Mouse (Mus musculus) stomach, embryonic 15.5 days (tissue): ENCODE results near the gene A430005L14Rik. TPM values are rescaled to one million over a fixed set of nuclear protein-coding genes. Genes with fewer than 3 reads are reported as not detected.

Experiments
- ATAC-seq: fragments of 200-750 bp; cut with Nextera tagmentation; 2 replicates; pipeline ENCODE4 v1.8.0; 2017; ENCODE audit warnings: low read depth, moderate number of reproducible peaks, moderate TSS enrichment; ENCODE audit not compliant: insufficient read depth, low FRiP score
- H3K27ac ChIP-seq: fragments of 300-500 bp; sonication (generic); 2 replicates; pipeline ENCODE4 v1.5.1; 2015; ENCODE audit warnings: mild to moderate bottlenecking, inconsistent platforms
- H3K27me3 ChIP-seq: fragments of 300-500 bp; sonication (generic); replicated peaks from 2 replicates; pipeline ENCODE4 v1.6.1; 2015; ENCODE audit warnings: inconsistent platforms
- H3K36me3 ChIP-seq: fragments of 300-500 bp; sonication (generic); 2 replicates; pipeline ENCODE4 v1.6.1; 2015; ENCODE audit warnings: inconsistent platforms
- H3K4me1 ChIP-seq: fragments of 300-500 bp; sonication (generic); 2 replicates; pipeline ENCODE4 v1.6.1; 2015; ENCODE audit warnings: inconsistent platforms
- H3K4me2 ChIP-seq: fragments of 300-500 bp; sonication (generic); 2 replicates; pipeline ENCODE4 v1.6.1; 2015; ENCODE audit warnings: mild to moderate bottlenecking, inconsistent platforms
- H3K4me3 ChIP-seq: fragments of 300-500 bp; sonication (generic); replicated peaks from 2 replicates; pipeline ENCODE4 v1.5.1; 2015; ENCODE audit warnings: inconsistent platforms
- H3K9ac ChIP-seq: fragments of 300-500 bp; sonication (generic); 2 replicates; pipeline ENCODE4 v1.6.1; 2015; ENCODE audit warnings: inconsistent platforms
- H3K9me3 ChIP-seq: fragments of 300-500 bp; sonication (generic); 2 replicates; pipeline ENCODE4 v1.6.1; 2016; ENCODE audit warnings: inconsistent platforms
- whole genome bisulfite sequencing: fragments of 180-500 bp; shearing (Covaris S2); methylation state at CpG from one replicate; pipeline ENCODE4 v1.1.7; 2015; 5-methylcytosine and 5-hydroxymethylcytosine counted together
- polyA plus RNA-seq: library from polyadenylated mRNA; unstranded; fragments of >200 nt; fragmentation: Nextera tagmentation; extraction: Ambion mirVana; gene quantifications from 2 replicates; pipeline ENCODE4 v1.2.1, GENCODE M21; 2015

The A430005L14Rik gene
- polyA plus RNA-seq, 1 experiment from 2014 or later: 71.8 TPM

DNA sequence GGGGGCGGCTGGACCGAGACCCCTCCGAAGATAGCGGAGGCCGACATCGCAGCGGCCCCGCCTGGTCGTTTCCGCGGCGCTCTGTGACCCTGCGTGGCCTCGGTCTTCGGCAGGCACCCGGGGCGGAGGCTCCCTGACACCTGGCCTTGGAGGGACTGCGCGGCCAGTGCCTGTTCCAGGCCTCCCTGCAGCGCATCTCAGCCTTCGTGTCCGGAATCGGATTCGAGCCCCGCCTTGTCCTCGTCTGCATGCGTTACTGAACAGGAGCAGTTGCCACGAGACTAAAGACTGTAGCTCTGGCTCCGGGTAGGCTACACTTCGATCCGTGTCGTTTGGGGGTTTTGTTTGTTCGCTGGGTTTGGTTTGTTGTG lies 18.2 kb downstream of the A430005L14Rik start:
- Histone ChIP-seq H3K4me2 (peak overlapping the region; percentile 94), H3K4me1 (peaks cover 13% of the 10 kb centered on the region), H3K9me3 (no peaks in the 10 kb centered on the region), H3K36me3 (peaks cover 14% of the 10 kb centered on the region), H3K27me3 (no peaks in the 10 kb centered on the region), H3K4me3 (peak overlapping the region; percentile 98), H3K9ac (peak overlapping the region; percentile 85), H3K27ac (0 out of 2 replicates have a peak overlapping the region, but pooled peaks have one; percentile 51)
- under 1% methylated on average over 33 of the region's 33 CpGs for WGBS
- no peak for ATAC-seq

DNA sequence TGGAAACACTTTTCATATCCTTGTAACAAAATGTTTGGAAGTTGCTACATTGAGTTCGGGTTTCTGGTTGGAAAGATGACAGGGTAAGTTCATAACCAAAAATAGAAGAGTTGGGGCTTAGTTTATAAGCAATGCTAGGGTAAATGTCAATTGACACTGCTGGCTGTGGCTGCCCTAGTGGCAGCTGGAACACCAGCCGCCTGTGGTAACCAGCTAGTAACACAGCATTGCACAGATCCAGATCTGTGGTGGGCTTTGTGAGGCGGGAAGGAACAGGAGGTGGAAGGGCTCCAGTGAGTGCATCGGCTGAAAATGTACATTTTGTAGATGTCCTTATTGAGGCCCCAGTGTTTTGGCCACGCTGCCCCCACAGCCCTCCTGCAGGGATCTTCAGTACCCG lies 18.7 kb downstream of the A430005L14Rik start:
- H3K36me3 ChIP-seq: peaks cover 16% of the 10 kb centered on the region
- H3K9ac ChIP-seq: peak overlapping the region; percentile 85; the same call in 1 of the 2 replicates
- H3K4me3 ChIP-seq: peak overlapping the region; percentile 98
- no peak for ATAC-seq
- H3K4me1 ChIP-seq: peaks cover 13% of the 10 kb centered on the region
- WGBS: 35% methylated on average over 6 of the region's 6 CpGs
- H3K9me3 ChIP-seq: no peaks in the 10 kb centered on the region
- no peak overlapping the region for H3K27ac ChIP-seq
- no peaks in the 10 kb centered on the region for H3K27me3 ChIP-seq
- peak overlapping the region; percentile 94 for H3K4me2 ChIP-seq

DNA sequence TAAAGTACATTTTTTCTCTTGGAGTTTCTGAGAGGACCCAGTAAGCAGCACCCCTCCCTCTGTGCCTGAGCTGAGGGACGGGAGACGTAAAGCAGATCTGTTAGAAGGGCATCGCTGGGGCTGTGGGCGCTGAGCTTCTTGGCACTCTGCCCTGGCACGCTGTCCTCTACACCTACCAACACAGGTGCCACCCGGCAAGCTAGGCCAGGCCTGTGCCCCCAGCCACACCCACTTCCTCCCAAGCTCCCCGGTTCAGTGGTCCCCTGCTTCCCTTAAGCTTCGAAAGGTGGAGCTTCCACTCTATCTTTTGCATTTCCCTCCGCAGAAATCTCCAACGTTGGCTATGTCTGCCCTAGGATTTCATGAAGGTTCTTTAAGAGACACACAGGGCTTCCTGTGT lies 22.2 kb downstream of the A430005L14Rik start:
- Histone ChIP-seq H3K27me3 (no peaks in the 10 kb centered on the region), H3K9ac (no peak overlapping the region), H3K4me1 (peaks cover 13% of the 10 kb centered on the region), H3K36me3 (peaks cover 36% of the 10 kb centered on the region), H3K27ac (no peak overlapping the region), H3K9me3 (no peaks in the 10 kb centered on the region), H3K4me2 (no peak overlapping the region), H3K4me3 (no peak overlapping the region)
- 89% methylated on average over 10 of the region's 10 CpGs for WGBS
- ATAC-seq: no peak

DNA sequence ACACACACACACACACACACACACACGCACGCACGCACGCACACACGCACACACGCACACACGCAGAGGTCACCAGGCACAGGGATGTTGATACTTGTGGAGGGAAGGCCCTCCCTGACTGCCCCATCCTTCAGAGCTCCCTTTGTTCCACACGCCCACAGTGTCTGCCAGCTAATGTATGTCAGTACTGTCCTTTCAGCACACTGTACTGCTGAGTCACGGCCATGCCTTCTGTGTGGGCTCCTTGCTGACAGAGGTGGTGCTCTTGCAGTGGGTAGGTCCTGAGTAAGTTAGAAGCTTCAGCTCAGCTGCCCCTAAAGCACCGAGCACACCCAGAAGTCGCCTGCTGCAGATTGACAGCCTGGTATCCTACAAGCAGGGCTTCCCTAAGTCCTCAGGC lies 23.4 kb downstream of the A430005L14Rik start:
- Histone ChIP-seq H3K27me3 (no peaks in the 10 kb centered on the region), H3K9me3 (no peaks in the 10 kb centered on the region), H3K36me3 (peaks cover 47% of the 10 kb centered on the region), H3K27ac (no peak overlapping the region), H3K4me3 (no peak overlapping the region), H3K4me1 (peaks cover 13% of the 10 kb centered on the region), H3K4me2 (no peak overlapping the region), H3K9ac (no peak overlapping the region)
- WGBS: 89% methylated on average over 11 of the region's 11 CpGs
- no peak for ATAC-seq

DNA sequence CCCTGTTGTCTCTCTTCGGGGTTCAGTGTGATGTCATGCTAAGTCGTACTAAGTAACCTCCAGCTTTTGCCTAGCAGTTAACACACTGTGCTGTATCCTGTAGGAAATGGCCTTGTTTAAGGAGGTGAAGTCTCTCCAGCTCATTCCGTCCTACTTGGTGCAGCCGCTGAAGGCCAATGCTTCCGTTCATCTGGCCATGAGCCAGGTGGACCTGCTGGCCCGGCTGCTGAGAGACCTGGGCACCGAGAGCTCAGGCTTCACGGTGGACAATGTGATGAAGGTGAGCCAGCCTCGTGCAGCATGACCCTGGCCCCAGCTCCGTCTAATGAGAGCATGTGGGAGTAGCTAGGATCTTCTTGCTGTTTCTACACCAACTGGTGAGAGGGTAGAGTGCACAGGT lies 35.7 kb downstream of the A430005L14Rik start:
- Histone ChIP-seq H3K36me3 (peaks cover 64% of the 10 kb centered on the region), H3K4me1 (no peaks in the 10 kb centered on the region), H3K27ac (no peak overlapping the region), H3K9ac (no peak overlapping the region), H3K4me3 (no peak overlapping the region), H3K27me3 (no peaks in the 10 kb centered on the region), H3K4me2 (no peak overlapping the region), H3K9me3 (no peaks in the 10 kb centered on the region)
- no peak for ATAC-seq
- WGBS: 88% methylated on average over 10 of the region's 10 CpGs

DNA sequence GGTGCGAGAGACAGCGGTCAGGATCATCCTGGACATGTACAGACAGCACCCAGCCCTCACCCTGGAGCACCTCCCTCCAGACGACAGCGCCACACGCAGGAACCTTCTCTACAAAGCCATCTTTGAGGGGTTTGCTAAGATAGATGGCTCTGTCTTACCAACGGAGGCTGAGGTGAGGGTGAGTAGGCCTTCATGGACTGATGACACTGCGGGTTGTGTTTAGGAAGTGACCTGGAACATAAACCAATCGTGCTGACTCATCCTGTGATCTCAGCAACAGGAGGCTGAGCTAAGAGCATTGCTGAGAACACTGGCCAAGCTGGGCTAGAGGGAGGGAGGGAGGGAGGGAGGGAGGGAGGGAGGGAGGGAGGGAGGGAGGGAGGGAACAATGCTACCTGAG lies 36.5 kb downstream of the A430005L14Rik start:
- Histone ChIP-seq H3K4me3 (no peak overlapping the region), H3K36me3 (peaks cover 59% of the 10 kb centered on the region), H3K27ac (no peak overlapping the region), H3K27me3 (no peaks in the 10 kb centered on the region), H3K4me2 (no peak overlapping the region), H3K4me1 (no peaks in the 10 kb centered on the region), H3K9ac (no peak overlapping the region), H3K9me3 (no peaks in the 10 kb centered on the region)
- ATAC-seq: no peak
- 86% methylated on average over 8 of the region's 8 CpGs for WGBS

DNA sequence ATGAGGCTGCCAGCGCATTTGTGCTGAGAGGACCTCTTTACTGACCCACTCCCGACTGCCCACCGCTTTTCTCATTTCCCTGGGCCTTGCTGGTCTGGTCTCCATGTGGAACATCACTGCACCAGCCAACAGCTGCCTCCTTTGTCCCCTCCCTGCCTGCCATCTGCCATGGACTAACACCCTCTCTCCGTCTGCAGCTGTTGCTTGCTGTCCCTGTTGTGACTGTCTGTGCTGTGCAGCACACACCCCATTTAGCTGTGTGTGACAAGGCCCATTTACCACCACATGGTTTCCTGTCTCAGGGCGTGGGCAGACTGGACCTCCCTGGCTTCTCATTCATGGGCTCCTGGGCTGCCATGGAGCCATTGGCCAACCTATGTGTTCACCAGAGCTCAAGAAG lies 48.5 kb downstream of the A430005L14Rik start:
- H3K4me2 ChIP-seq: no peak overlapping the region
- no peaks in the 10 kb centered on the region for H3K4me1 ChIP-seq
- WGBS: 90% methylated on average over 5 of the region's 5 CpGs
- H3K36me3 ChIP-seq: peaks cover 21% of the 10 kb centered on the region
- no peak for ATAC-seq
- no peaks in the 10 kb centered on the region for H3K27me3 ChIP-seq
- no peak overlapping the region for H3K9ac ChIP-seq
- no peak overlapping the region for H3K27ac ChIP-seq
- H3K4me3 ChIP-seq: no peak overlapping the region
- no peaks in the 10 kb centered on the region for H3K9me3 ChIP-seq

DNA sequence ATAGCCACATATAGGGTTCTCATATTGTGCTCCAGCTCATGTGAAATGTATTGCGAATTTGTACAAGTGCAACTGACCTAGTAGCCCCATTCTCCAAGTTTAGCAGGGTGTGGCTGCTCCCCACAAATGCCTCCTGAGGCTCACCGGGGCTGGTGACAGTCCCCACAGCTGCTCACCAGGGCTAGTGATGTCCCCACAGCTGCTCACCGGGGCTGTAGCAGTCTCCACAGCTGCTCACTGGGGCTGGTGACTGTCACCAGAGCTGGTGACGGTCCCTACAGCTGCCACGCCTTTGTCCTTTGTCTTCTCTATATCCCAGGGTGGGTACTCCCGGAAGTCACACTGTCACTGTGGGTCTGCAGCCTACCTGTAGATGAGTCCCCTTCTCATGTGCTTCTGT lies 49.2 kb downstream of the A430005L14Rik start:
- peaks cover 2% of the 10 kb centered on the region; the same call in 1 of the 2 replicates for H3K4me1 ChIP-seq
- no peak overlapping the region for H3K4me2 ChIP-seq
- H3K9ac ChIP-seq: no peak overlapping the region
- H3K9me3 ChIP-seq: no peaks in the 10 kb centered on the region
- no peak for ATAC-seq
- 88% methylated on average over 6 of the region's 6 CpGs for WGBS
- peaks cover 21% of the 10 kb centered on the region for H3K36me3 ChIP-seq
- no peak overlapping the region for H3K27ac ChIP-seq
- H3K4me3 ChIP-seq: no peak overlapping the region
- H3K27me3 ChIP-seq: no peaks in the 10 kb centered on the region

DNA sequence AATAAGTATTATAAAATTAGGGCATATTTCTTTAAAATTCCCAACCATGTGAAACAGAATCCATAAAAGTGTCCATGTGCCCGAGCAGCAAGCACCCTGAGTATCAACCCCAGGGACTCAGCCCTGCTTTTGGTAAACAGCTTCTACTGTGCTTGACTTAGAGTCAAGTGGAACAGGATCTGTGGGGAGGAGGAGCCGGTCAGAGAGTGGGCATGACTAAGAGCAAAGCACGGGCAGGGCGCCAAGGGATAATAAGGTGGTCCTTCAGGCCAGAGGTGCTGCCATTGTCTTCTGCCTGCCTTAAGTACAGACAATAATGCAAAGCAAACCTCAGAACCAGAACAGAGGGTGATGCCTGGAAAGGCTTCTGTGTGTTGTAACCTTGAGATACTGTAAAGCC lies 50.7 kb downstream of the A430005L14Rik start:
- Histone ChIP-seq H3K9ac (no peak overlapping the region), H3K9me3 (no peaks in the 10 kb centered on the region), H3K27me3 (no peaks in the 10 kb centered on the region), H3K4me3 (no peak overlapping the region), H3K4me2 (no peak overlapping the region), H3K36me3 (peaks cover 13% of the 10 kb centered on the region; the same call in 1 of the 2 replicates), H3K27ac (no peak overlapping the region), H3K4me1 (peaks cover 6% of the 10 kb centered on the region)
- no peak for ATAC-seq
- WGBS: 76% methylated on average over 4 of the region's 4 CpGs

DNA sequence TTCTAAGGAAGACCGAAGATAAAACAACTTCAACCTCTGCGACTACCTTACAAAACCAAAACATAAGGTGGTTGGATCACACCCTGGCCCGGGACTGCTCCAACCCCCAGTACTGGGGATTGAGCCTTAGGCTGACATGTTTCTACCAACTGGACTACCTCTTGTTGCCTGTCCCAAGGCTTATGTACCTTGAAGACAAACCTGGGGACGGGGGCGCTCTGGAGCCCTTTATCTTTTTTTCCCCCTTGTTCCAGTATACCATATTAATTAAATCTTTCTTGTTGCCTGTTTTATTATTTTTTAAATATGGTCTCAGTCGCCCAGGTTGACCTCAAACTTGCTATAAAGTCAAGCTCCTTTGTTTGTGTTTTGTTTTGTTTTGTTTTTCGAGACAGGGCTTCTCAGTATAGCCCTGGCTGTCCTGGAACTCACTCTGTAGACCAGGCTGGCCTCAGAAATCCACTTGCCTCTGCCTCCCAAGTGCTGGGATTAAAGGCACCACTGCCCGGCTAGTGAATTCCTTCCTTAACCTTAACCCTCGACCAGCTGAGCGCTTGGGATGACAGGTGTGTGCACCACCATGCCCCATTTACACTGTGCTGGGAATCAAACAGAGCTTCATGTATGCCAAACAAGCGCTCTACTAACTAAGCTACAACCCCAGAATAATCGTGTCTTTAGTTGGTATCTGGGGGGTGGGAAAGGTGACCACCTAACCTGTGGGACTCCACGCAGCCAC lies 54.0 kb downstream of the A430005L14Rik start:
- H3K4me1 ChIP-seq: peaks cover 19% of the 10 kb centered on the region
- ATAC-seq: peak; percentile 54
- H3K4me3 ChIP-seq: peak overlapping the region; percentile 98
- peak overlapping the region; percentile 91 for H3K4me2 ChIP-seq
- H3K36me3 ChIP-seq: peaks cover 13% of the 10 kb centered on the region
- no peak overlapping the region for H3K27ac ChIP-seq
- WGBS: 25% methylated on average over 13 of the region's 13 CpGs
- H3K9ac ChIP-seq: peak overlapping the region; percentile 97; the same call in 1 of the 2 replicates
- H3K9me3 ChIP-seq: no peaks in the 10 kb centered on the region
- H3K27me3 ChIP-seq: no peaks in the 10 kb centered on the region
